Mouse (Mus musculus): Measurements from ENCODE around the gene Ppp1r13l. TPM values are rescaled to one million over a fixed set of nuclear protein-coding genes. Genes with fewer than 3 reads are reported as not detected.

The Ppp1r13l gene
- polyA plus RNA-seq, 1 experiment from 2014 or later: 3.1 TPM

MicroRNAs within 50 kb of the gene (microRNA counts, 519-probe panel; counts per million panel counts)
- 342 counts per million, percentile 67 among the panel's probes with 10 or more counts for microRNA mmu-miR-343

Small RNAs within 50 kb of the gene (microRNA-seq; reads per million reads assigned to microRNA genes)
- not detected for gene Mir343

Other genes starting within 250 kb of the Ppp1r13l start
- gene Gm4969, start 241.4 kb upstream of the Ppp1r13l start, polyA plus RNA-seq (2016; fragmentation: Nextera tagmentation; extraction: Ambion mirVana): 1.0 and 1.1 TPM in 2 replicates
- gene Fbxo46, start 239.9 kb upstream of the Ppp1r13l start, polyA plus RNA-seq (2016; fragmentation: Nextera tagmentation; extraction: Ambion mirVana): 18.3 and 19.9 TPM in 2 replicates
- gene Qpctl, start 210.5 kb upstream of the Ppp1r13l start, polyA plus RNA-seq (2016; fragmentation: Nextera tagmentation; extraction: Ambion mirVana): 19.5 and 20.9 TPM in 2 replicates
- gene Snrpd2, start 210.0 kb upstream of the Ppp1r13l start, polyA plus RNA-seq (2016; fragmentation: Nextera tagmentation; extraction: Ambion mirVana): 124 and 133 TPM in 2 replicates
- 1.1 and 1.8 TPM in 2 replicates for gene Gipr, start 193.6 kb upstream of the Ppp1r13l start, polyA plus RNA-seq (2016; fragmentation: Nextera tagmentation; extraction: Ambion mirVana)
- gene Eml2, start 183.3 kb upstream of the Ppp1r13l start, polyA plus RNA-seq (2016; fragmentation: Nextera tagmentation; extraction: Ambion mirVana): 5.1 and 6.6 TPM in 2 replicates
- gene Gpr4, start 147.2 kb upstream of the Ppp1r13l start, polyA plus RNA-seq (2016; fragmentation: Nextera tagmentation; extraction: Ambion mirVana): 1.9 and 2.3 TPM in 2 replicates
- gene Opa3, start 131.4 kb upstream of the Ppp1r13l start, polyA plus RNA-seq (2016; fragmentation: Nextera tagmentation; extraction: Ambion mirVana): 42.1 and 43.9 TPM in 2 replicates
- gene Vasp, start 87.9 kb upstream of the Ppp1r13l start, polyA plus RNA-seq (2016; fragmentation: Nextera tagmentation; extraction: Ambion mirVana): 53.4 and 56.3 TPM in 2 replicates
- 0.20 TPM in 1 of 2 replicates, not detected in the other for gene Ppm1n, start 79.7 kb upstream of the Ppp1r13l start, polyA plus RNA-seq (2016; fragmentation: Nextera tagmentation; extraction: Ambion mirVana)
- 91.1 and 99.1 TPM in 2 replicates for gene Rtn2, start 77.1 kb upstream of the Ppp1r13l start, polyA plus RNA-seq (2016; fragmentation: Nextera tagmentation; extraction: Ambion mirVana)
- 0.08 TPM in 1 of 2 replicates, not detected in the other for gene Fosb, start 49.7 kb upstream of the Ppp1r13l start, polyA plus RNA-seq (2016; fragmentation: Nextera tagmentation; extraction: Ambion mirVana)
- gene Ercc1, start 15.0 kb upstream of the Ppp1r13l start, polyA plus RNA-seq (2016; fragmentation: Nextera tagmentation; extraction: Ambion mirVana): 103 and 104 TPM in 2 replicates
- 18.2 and 19.8 TPM in 2 replicates for gene Cd3eap, start 266 bp upstream of the Ppp1r13l start, polyA plus RNA-seq (2016; fragmentation: Nextera tagmentation; extraction: Ambion mirVana)
- 24.0 and 27.5 TPM in 2 replicates for gene Ercc2, start 22.3 kb downstream of the Ppp1r13l start, polyA plus RNA-seq (2016; fragmentation: Nextera tagmentation; extraction: Ambion mirVana)
- gene Klc3, start 44.4 kb downstream of the Ppp1r13l start, polyA plus RNA-seq (2016; fragmentation: Nextera tagmentation; extraction: Ambion mirVana): 3.9 and 6.4 TPM in 2 replicates
- 0.20 and 0.35 TPM in 2 replicates for gene Ckm, start 45.0 kb downstream of the Ppp1r13l start, polyA plus RNA-seq (2016; fragmentation: Nextera tagmentation; extraction: Ambion mirVana)
- 19.9 and 21.7 TPM in 2 replicates for gene Mark4, start 99.1 kb downstream of the Ppp1r13l start, polyA plus RNA-seq (2016; fragmentation: Nextera tagmentation; extraction: Ambion mirVana)
- gene Exoc3l2, start 103.6 kb downstream of the Ppp1r13l start, polyA plus RNA-seq (2016; fragmentation: Nextera tagmentation; extraction: Ambion mirVana): 1.2 and 1.6 TPM in 2 replicates
- 4.6 and 5.7 TPM in 2 replicates for gene Bloc1s3, start 148.6 kb downstream of the Ppp1r13l start, polyA plus RNA-seq (2016; fragmentation: Nextera tagmentation; extraction: Ambion mirVana)
- 50.6 and 51.0 TPM in 2 replicates for gene Trappc6a, start 148.6 kb downstream of the Ppp1r13l start, polyA plus RNA-seq (2016; fragmentation: Nextera tagmentation; extraction: Ambion mirVana)
- 0.11 and 0.19 TPM in 2 replicates for gene Nkpd1, start 158.1 kb downstream of the Ppp1r13l start, polyA plus RNA-seq (2016; fragmentation: Nextera tagmentation; extraction: Ambion mirVana)
- 44.3 and 48.8 TPM in 2 replicates for gene Ppp1r37, start 203.3 kb downstream of the Ppp1r13l start, polyA plus RNA-seq (2016; fragmentation: Nextera tagmentation; extraction: Ambion mirVana)
- gene Zfp296, start 217.5 kb downstream of the Ppp1r13l start, polyA plus RNA-seq (2016; fragmentation: Nextera tagmentation; extraction: Ambion mirVana): 0.30 TPM in 1 of 2 replicates, not detected in the other
- gene Gemin7, start 217.8 kb downstream of the Ppp1r13l start, polyA plus RNA-seq (2016; fragmentation: Nextera tagmentation; extraction: Ambion mirVana): 140 and 145 TPM in 2 replicates
- gene Clasrp, start 244.7 kb downstream of the Ppp1r13l start, polyA plus RNA-seq (2016; fragmentation: Nextera tagmentation; extraction: Ambion mirVana): 70.1 and 79.0 TPM in 2 replicates